Mouse (Mus musculus) 3T3-L1 (cell line): Measurements from ENCODE around the gene Col11a2.

ENCODE experiments used
- DNase-seq: peaks from one replicate; pipeline ENCODE4 v3.0.0-alpha.2; 2015; ENCODE audit warnings: low read depth, low spot score

Gene Col11a2

GRCm38 (mm10) chr17:34026221-34026620 lies 13.0 kb upstream of the Col11a2 start:
- DNase-seq = peak; percentile 75

- peak; percentile 59 for DNase-seq
Observed at GRCm38 (mm10) chr17:34026917-34027655, 12.2 kb upstream of the Col11a2 start.

- DNase-seq = peak; percentile 93
Observed at GRCm38 (mm10) chr17:34027656-34028223, 11.5 kb upstream of the Col11a2 start, which contains the start of gene H2-Ke6. H2-Ke6 (minus strand) TSS chr17:34028060.

GRCm38 (mm10) chr17:34028501-34029149 lies 10.6 kb upstream of the Col11a2 start:
- DNase-seq = no peak

- no peak for DNase-seq
Observed at GRCm38 (mm10) chr17:34029150-34029889, 9.9 kb upstream of the Col11a2 start.

- DNase-seq = no peak
Observed at GRCm38 (mm10) chr17:34029890-34030595, 9.2 kb upstream of the Col11a2 start.

GRCm38 (mm10) chr17:34030861-34031326 lies 8.3 kb upstream of the Col11a2 start:
- DNase-seq = peak; percentile 53

GRCm38 (mm10) chr17:34031465-34032173 lies 7.6 kb upstream of the Col11a2 start, which contains the start of the genes Slc39a7 and Rxrb:
Slc39a7 (minus strand) TSS chr17:34031682.
Rxrb (plus strand) TSS chr17:34031812.
- peak; percentile 96 for DNase-seq

- peak; percentile 46 for DNase-seq
Observed at GRCm38 (mm10) chr17:34032174-34032632, 7.0 kb upstream of the Col11a2 start.

GRCm38 (mm10) chr17:34032806-34033205 lies 6.4 kb upstream of the Col11a2 start:
- no peak for DNase-seq

GRCm38 (mm10) chr17:34033441-34033840 lies 5.8 kb upstream of the Col11a2 start:
- no peak for DNase-seq

GRCm38 (mm10) chr17:34034064-34034463 lies 5.2 kb upstream of the Col11a2 start:
- DNase-seq = peak; percentile 88

GRCm38 (mm10) chr17:34035517-34035916 lies 3.7 kb upstream of the Col11a2 start:
- no peak for DNase-seq

- DNase-seq = no peak
Observed at GRCm38 (mm10) chr17:34036647-34037046, 2.6 kb upstream of the Col11a2 start.

GRCm38 (mm10) chr17:34037241-34037640 lies 2.0 kb upstream of the Col11a2 start:
- DNase-seq = no peak

- no peak for DNase-seq
Observed at GRCm38 (mm10) chr17:34038440-34038839, 797 bp upstream of the Col11a2 start.

GRCm38 (mm10) chr17:34039562-34040450 lies 569 bp downstream of the Col11a2 start:
- peak; percentile 71 for DNase-seq

- no peak for DNase-seq
Observed at GRCm38 (mm10) chr17:34045941-34046340, 6.7 kb downstream of the Col11a2 start.

- no peak for DNase-seq
Observed at GRCm38 (mm10) chr17:34047404-34048050, 8.3 kb downstream of the Col11a2 start.
